Mouse (Mus musculus): Measurements from ENCODE around the gene Vps11.
"Not testable (repeated sequence)": the region's sequence is repeated elsewhere in the genome, so short reads cannot be mapped to it uniquely, and the experiment has no call there.

- not testable (repeated sequence) for TF ChIP-seq CTCF, EP300 (IDR thresholded peaks at IDR 0.05)
These were observed 47.2 kb upstream of the Vps11 start for GRCm38 (mm10) chr9:44408693-44409092.

All from lung, postnatal 0 days (tissue).